Mouse (Mus musculus) ovary, adult 10 weeks (tissue): ENCODE measurements around the gene Krtap4-16. TPM values are rescaled to one million over a fixed set of nuclear protein-coding genes. Genes with fewer than 3 reads are reported as not detected.

Experiments used
- polyA plus RNA-seq: library from polyadenylated mRNA; stranded (reverse); fragments of 350-450 nt; fragmentation: Illumina TruSeq; extraction: RNeasy Lipid Tissue Mini Kit (QIAGEN cat#74804); gene quantifications from one replicate; pipeline ENCODE4 v1.2.3, GENCODE M21; 2014

Krtap4-16 gene
- polyA plus RNA-seq: not detected

GRCm38 (mm10) chr11:99851508-99851907 lies at the start of gene Krtap4-16:
TSS of gene Krtap4-16 (minus strand) at chr11:99851608.

GRCm38 (mm10) chr11:99878887-99879286 lies 27.5 kb upstream of the Krtap4-16 start, which contains the start of gene Gm11567:
TSS of gene Gm11567 (plus strand) at chr11:99879187.

DNA sequence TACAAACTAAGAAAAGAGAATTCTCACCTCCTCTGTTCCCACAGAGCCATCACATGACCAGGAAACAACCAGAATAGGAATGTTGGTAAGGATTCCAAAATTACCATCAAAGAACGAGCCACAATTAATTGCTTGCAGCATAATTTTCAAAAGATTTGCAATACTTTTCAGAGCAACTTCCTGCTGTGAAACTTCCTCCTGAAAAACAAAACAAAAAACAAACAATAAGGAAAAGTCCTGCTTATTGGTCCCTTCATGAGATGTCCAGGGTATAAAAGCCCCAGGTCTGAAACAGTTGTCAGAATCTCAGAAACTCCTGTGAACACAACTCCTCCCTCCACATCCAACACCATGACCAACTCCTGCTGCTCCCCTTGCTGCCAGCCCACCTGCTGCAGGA lies 21.7 kb upstream of the Krtap4-16 start, which contains the start of gene Krtap9-1:
Krtap9-1 (plus strand) TSS at position 301 of the 400 bp plus-strand sequence.

GRCm38 (mm10) chr11:99864176-99864575 lies 12.8 kb upstream of the Krtap4-16 start, which contains the start of gene Gm11559:
TSS of gene Gm11559 (plus strand) at chr11:99864476.

GRCm38 (mm10) chr11:99857617-99858016 lies 6.2 kb upstream of the Krtap4-16 start, which contains the start of gene Gm11568:
TSS of gene Gm11568 (plus strand) at chr11:99857917.

DNA sequence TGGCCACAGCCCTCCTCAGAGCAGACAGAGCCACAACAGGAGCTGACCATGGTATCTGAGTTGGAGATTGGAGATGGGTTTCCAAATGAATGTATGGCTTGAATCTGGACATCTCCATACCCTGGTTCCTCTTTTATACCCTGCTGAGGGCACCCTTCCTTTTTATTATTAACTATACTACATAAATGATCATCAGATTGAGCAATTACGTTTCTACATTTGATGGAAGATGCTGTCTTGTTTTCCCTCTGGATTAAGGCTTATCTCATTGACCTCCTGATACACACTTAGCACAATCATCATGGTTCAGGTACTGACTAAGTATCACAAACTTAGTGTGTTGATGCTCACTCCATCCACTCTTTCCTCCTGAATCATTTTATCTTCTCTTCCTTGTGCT lies 13.4 kb downstream of the Krtap4-16 start, which contains the start of gene 2300003K06Rik:
2300003K06Rik (minus strand) TSS at position 101 of the 400 bp plus-strand sequence.

GRCm38 (mm10) chr11:99815566-99815965 lies 35.8 kb downstream of the Krtap4-16 start, which contains the start of gene Gm11564:
TSS of gene Gm11564 (minus strand) at chr11:99815666.

DNA sequence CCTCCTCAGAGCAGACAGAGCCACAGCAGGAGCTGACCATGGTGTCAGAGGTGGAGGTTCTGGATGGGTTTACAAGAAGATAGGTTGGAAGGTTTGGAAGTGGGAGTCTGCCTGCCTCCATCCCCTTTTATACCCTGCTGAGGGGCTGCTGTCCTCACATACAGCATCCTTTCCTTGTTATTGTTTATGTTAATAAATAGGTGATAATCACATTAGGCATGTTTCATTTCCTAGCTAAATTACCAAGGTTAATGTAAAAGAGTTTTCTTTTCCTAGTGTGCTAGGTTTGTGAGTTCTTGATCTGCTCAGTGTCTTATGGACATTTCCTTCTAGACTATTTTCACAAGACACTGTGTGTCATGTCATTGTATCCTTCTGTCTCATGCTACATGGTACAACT lies 41.6 kb downstream of the Krtap4-16 start, which contains the start of gene Krtap4-13:
Krtap4-13 (minus strand) TSS at position 101 of the 400 bp plus-strand sequence.

GRCm38 (mm10) chr11:99804346-99804745 lies 47.1 kb downstream of the Krtap4-16 start, which contains the start of gene Gm11554:
TSS of gene Gm11554 (minus strand) at chr11:99804446.

Other genes starting within 250 kb of the Krtap4-16 start
- not detected for gene Gm11938, start 248.3 kb downstream of the Krtap4-16 start, polyA plus RNA-seq
- gene Gm11937, start 241.4 kb downstream of the Krtap4-16 start, polyA plus RNA-seq: not detected
- not detected for gene Krtap2-4, start 236.8 kb downstream of the Krtap4-16 start, polyA plus RNA-seq
- gene Gm11562, start 231.2 kb downstream of the Krtap4-16 start, polyA plus RNA-seq: not detected
- gene Krtap4-1, start 223.4 kb downstream of the Krtap4-16 start, polyA plus RNA-seq: not detected
- gene Krtap4-2, start 216.5 kb downstream of the Krtap4-16 start, polyA plus RNA-seq: not detected
- gene Krtap4-7, start 207.5 kb downstream of the Krtap4-16 start, polyA plus RNA-seq: not detected
- gene Gm11555, start 201.4 kb downstream of the Krtap4-16 start, polyA plus RNA-seq: not detected
- gene Gm11563, start 192.6 kb downstream of the Krtap4-16 start, polyA plus RNA-seq: not detected
- gene Krtap4-6, start 185.6 kb downstream of the Krtap4-16 start, polyA plus RNA-seq: not detected
- gene Gm14190, start 160.9 kb downstream of the Krtap4-16 start, polyA plus RNA-seq: not detected
- gene Gm14180, start 117.3 kb downstream of the Krtap4-16 start, polyA plus RNA-seq: not detected
- not detected for gene Gm11595, start 78.7 kb downstream of the Krtap4-16 start, polyA plus RNA-seq
- gene Krtap4-8, start 70.9 kb downstream of the Krtap4-16 start, polyA plus RNA-seq: not detected
- gene Krtap4-9, start 66.4 kb downstream of the Krtap4-16 start, polyA plus RNA-seq: not detected
- not detected for gene Gm11596, start 58.1 kb downstream of the Krtap4-16 start, polyA plus RNA-seq
- gene Gm11569, start 52.7 kb downstream of the Krtap4-16 start, polyA plus RNA-seq: not detected
- not detected for gene Gm11554, start 47.2 kb downstream of the Krtap4-16 start, polyA plus RNA-seq
- gene Krtap4-13, start 41.7 kb downstream of the Krtap4-16 start, polyA plus RNA-seq: not detected
- gene Gm11564, start 35.9 kb downstream of the Krtap4-16 start, polyA plus RNA-seq: not detected
- gene 2300003K06Rik, start 13.5 kb downstream of the Krtap4-16 start, polyA plus RNA-seq: not detected
- gene Gm11568, start 6.3 kb upstream of the Krtap4-16 start, polyA plus RNA-seq: not detected
- gene Gm11559, start 12.9 kb upstream of the Krtap4-16 start, polyA plus RNA-seq: not detected
- gene Krtap9-1, start 21.8 kb upstream of the Krtap4-16 start, polyA plus RNA-seq: not detected
- gene Gm11567, start 27.6 kb upstream of the Krtap4-16 start, polyA plus RNA-seq: not detected
- not detected for gene Krtap31-1, start 56.3 kb upstream of the Krtap4-16 start, polyA plus RNA-seq
- gene Gm11565, start 63.1 kb upstream of the Krtap4-16 start, polyA plus RNA-seq: not detected
- gene Krtap31-2, start 84.7 kb upstream of the Krtap4-16 start, polyA plus RNA-seq: not detected
- gene Krtap9-5, start 96.9 kb upstream of the Krtap4-16 start, polyA plus RNA-seq: not detected
- gene Krtap29-1, start 127.4 kb upstream of the Krtap4-16 start, polyA plus RNA-seq: not detected
- gene Krtap16-1, start 135.0 kb upstream of the Krtap4-16 start, polyA plus RNA-seq: not detected
- not detected for gene Krtap17-1, start 142.4 kb upstream of the Krtap4-16 start, polyA plus RNA-seq
- gene Krt33a, start 164.6 kb upstream of the Krtap4-16 start, polyA plus RNA-seq: not detected
- not detected for gene Krt33b, start 178.3 kb upstream of the Krtap4-16 start, polyA plus RNA-seq
- not detected for gene Krt34, start 189.9 kb upstream of the Krtap4-16 start, polyA plus RNA-seq
- not detected for gene Krt31, start 198.9 kb upstream of the Krtap4-16 start, polyA plus RNA-seq
- not detected for gene Krt32, start 236.6 kb upstream of the Krtap4-16 start, polyA plus RNA-seq
- not detected for gene Krt35, start 244.6 kb upstream of the Krtap4-16 start, polyA plus RNA-seq